Mouse (Mus musculus) heart, adult 2 months (tissue): Measurements from ENCODE around the gene Hist1h1e. TPM values are rescaled to one million over a fixed set of nuclear protein-coding genes. Genes with fewer than 3 reads are reported as not detected.
A peak's percentile ranks its signal among the peaks of the same experiment; 100 is the strongest.
"Not testable (repeated sequence)": the region's sequence is repeated elsewhere in the genome, so short reads cannot be mapped to it uniquely, and the experiment has no call there.

Experiments
- DNase-seq, 2 experiments: peaks; one replicate each; pipeline ENCODE4 v3.0.0; 2021
- H3K27ac ChIP-seq: fragments of 200-600 bp; 2 replicates; pipeline ENCODE4 v1.8.1; 2022
- H3K27me3 ChIP-seq: fragments of 200-500 bp; 2 replicates; pipeline ENCODE4 v1.6.1; 2012; ENCODE audit warnings: mild to moderate bottlenecking, low read length, inconsistent platforms, mixed read lengths; ENCODE audit not compliant: control insufficient read depth, insufficient read depth
- H3K36me3 ChIP-seq: fragments of 200-500 bp; 2 replicates; pipeline ENCODE4 v1.6.1; 2012; ENCODE audit warnings: low read length, inconsistent platforms; ENCODE audit not compliant: control insufficient read depth, insufficient read depth
- H3K4me1 ChIP-seq: fragments of 200-500 bp; 2 replicates; pipeline ENCODE4 v1.6.1; 2011; ENCODE audit warnings: low read length; ENCODE audit not compliant: control insufficient read depth, insufficient read depth
- H3K4me3 ChIP-seq: fragments of 200-600 bp; 2 replicates; pipeline ENCODE4 v1.8.1; 2022
- H3K79me2 ChIP-seq: fragments of 200-500 bp; replicated peaks from 2 replicates; pipeline ENCODE4 v1.6.1; 2012; ENCODE audit warnings: mild to moderate bottlenecking, inconsistent platforms, low read length, moderate library complexity, mixed read lengths; ENCODE audit not compliant: control insufficient read depth, insufficient read depth
- H3K9ac ChIP-seq: fragments of 200-500 bp; 2 replicates; pipeline ENCODE4 v1.6.1; 2012; ENCODE audit warnings: low read depth, mild to moderate bottlenecking, control low read depth, inconsistent platforms, low read length, mixed read lengths
- CTCF ChIP-seq: fragments of 200-600 bp; IDR thresholded peaks from 2 replicates; pipeline ENCODE4 v1.8.1; 2022; ENCODE audit warnings: antibody characterized with exemption, mild to moderate bottlenecking, moderate library complexity
- EP300 ChIP-seq: fragments of 200-500 bp; IDR thresholded peaks from 2 replicates; pipeline ENCODE4 v1.6.1; 2011; ENCODE audit warnings: low read depth, low read length, control low read depth; ENCODE audit not compliant: insufficient read depth
- POLR2A ChIP-seq: fragments of 200-500 bp; IDR thresholded peaks from 2 replicates; pipeline ENCODE4 v1.6.1; 2011; ENCODE audit warnings: mild to moderate bottlenecking, low read depth, low read length, control low read depth; ENCODE audit not compliant: insufficient read depth
- WGBS: fragments of 180-500 bp; shearing (Covaris S2); methylation state at CpG from one replicate; pipeline ENCODE4 v1.1.7; 2018; 5-methylcytosine and 5-hydroxymethylcytosine counted together
- intact Hi-C: fragments of 180-260 bp; cut with DNase I; formaldehyde crosslinking; loops from one replicate; pipeline ENCODE4 v1.15.1; 2025
- polyA plus RNA-seq: library from polyadenylated mRNA; depleted of rRNA; stranded (reverse); fragments of >200 nt; gene quantifications from 2 replicates; pipeline ENCODE4 v1.2.3, GENCODE M21; 2012
- total RNA-seq, 2 experiments: library from RNA; stranded (reverse); gene quantifications; 2 replicates each; pipeline ENCODE4 v1.2.3; 2021

Hist1h1e gene
- total and polyA plus RNA-seq, 3 experiments, result 1.3 to 28.8 (median 20.4) TPM

- peaks cover 4% of the 10 kb centered on the region for H3K4me1 ChIP-seq
- no peaks in the 10 kb centered on the region for H3K27me3 ChIP-seq
- peaks cover 4% of the 10 kb centered on the region; the same call in 1 of the 2 replicates for H3K36me3 ChIP-seq
- TF ChIP-seq POLR2A, result no peak
- TF ChIP-seq EP300, result no peak
- no peak for TF ChIP-seq CTCF
- H3K4me3 ChIP-seq, result peak overlapping the region; percentile 67
- DNase-seq, result no peak
- H3K9ac ChIP-seq, result peak overlapping the region; percentile 60; the same call in 1 of the 2 replicates
- intact Hi-C loops, result loop anchor here (1.0 to 10.0 kb wide), 4 partner anchors 35 to 1872 kb away; partner anchors contain the start of genes Hist1h1b, Hist1h2ai, Hist1h2an and Hist1h2be
- H3K79me2 ChIP-seq, result no peaks in the 10 kb centered on the region
- peak overlapping the region; percentile 95 for H3K27ac ChIP-seq
- WGBS, result 1% methylated on average over 22 of the region's 22 CpGs
Observed at GRCm38 (mm10) chr13:23586099-23586939, 36.0 kb downstream of the Hist1h1e start.

- peak overlapping the region; percentile 95 for H3K27ac ChIP-seq
- peak overlapping the region; percentile 79 for H3K9ac ChIP-seq
- peak; percentile 77 to 80 for DNase-seq
- not testable (repeated sequence) for H3K4me1 ChIP-seq, H3K36me3 ChIP-seq, H3K27me3 ChIP-seq, H3K79me2 ChIP-seq
- intact Hi-C loops, result loop anchor here (1.0 to 10.0 kb wide), 6 partner anchors 36 to 1871 kb away; partner anchors contain the start of genes Hist1h1b, Hist1h2ai, Hist1h2an and Hist1h2bc
- WGBS, result under 1% methylated on average over 35 of the region's 36 CpGs
- peak; percentile 96 for TF ChIP-seq POLR2A
- H3K4me3 ChIP-seq, result peak overlapping the region; percentile 67
Observed at GRCm38 (mm10) chr13:23585442-23586098, 36.8 kb downstream of the Hist1h1e start.

DNA sequence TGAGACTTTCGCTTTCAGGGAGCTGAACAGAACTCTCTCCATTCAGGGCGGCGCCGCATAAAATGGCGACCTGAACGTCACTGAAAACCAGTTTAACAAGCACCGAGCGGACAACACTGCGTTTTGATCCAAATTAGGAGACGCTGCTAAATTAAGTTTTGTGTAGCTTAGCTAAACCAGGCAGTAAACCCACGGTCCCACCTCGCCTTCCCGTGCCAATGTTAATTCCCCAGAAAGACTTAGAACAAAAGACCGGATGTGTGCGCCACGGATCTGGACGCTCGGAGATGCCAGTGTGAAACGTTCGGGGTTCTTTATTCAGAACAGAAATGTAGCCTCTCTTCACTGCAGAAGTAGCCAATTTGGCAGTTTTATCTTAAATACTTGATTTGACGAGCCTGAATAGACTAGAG, 37.3 kb downstream of the Hist1h1e start:
- no peak for TF ChIP-seq CTCF
- peak; percentile 57 for TF ChIP-seq POLR2A
- no peak for TF ChIP-seq EP300
- peak overlapping the region; percentile 73 for H3K9ac ChIP-seq
- peak overlapping the region; percentile 67 for H3K4me3 ChIP-seq
- DNase-seq, result peak; percentile 79 to 83
- H3K27me3 ChIP-seq, result no peaks in the 10 kb centered on the region
- no peaks in the 10 kb centered on the region for H3K79me2 ChIP-seq
- intact Hi-C loops, result loop anchor here (2.0 to 10.0 kb wide), 4 partner anchors 54 to 1870 kb away; partner anchors contain the start of genes Hist1h1b, Hist1h2ai, Hist1h2an and Hist1h2bc
- peak overlapping the region; percentile 95 for H3K27ac ChIP-seq
- peaks cover 4% of the 10 kb centered on the region; the same call in 1 of the 2 replicates for H3K36me3 ChIP-seq
- peaks cover 4% of the 10 kb centered on the region for H3K4me1 ChIP-seq
- WGBS, result under 1% methylated on average over 21 of the region's 21 CpGs

- H3K4me1 ChIP-seq, result peaks cover 4% of the 10 kb centered on the region
- no peaks in the 10 kb centered on the region for H3K79me2 ChIP-seq
- DNase-seq, result no peak
- H3K27ac ChIP-seq, result peak overlapping the region; percentile 95
- peak overlapping the region; percentile 23 for H3K9ac ChIP-seq
- TF ChIP-seq POLR2A, result no peak
- no peak for TF ChIP-seq CTCF
- no peak for TF ChIP-seq EP300
- intact Hi-C loops, result loop anchor here (2.0 to 10.0 kb wide), 6 partner anchors 54 to 1870 kb away; partner anchors contain the start of genes Hist1h1b, Hist1h2ag, Hist1h2ai and Hist1h2an
- H3K36me3 ChIP-seq, result peaks cover 4% of the 10 kb centered on the region; the same call in 1 of the 2 replicates
- H3K4me3 ChIP-seq, result peak overlapping the region; percentile 67
- no peaks in the 10 kb centered on the region for H3K27me3 ChIP-seq
Observed at GRCm38 (mm10) chr13:23584331-23584730, 38.0 kb downstream of the Hist1h1e start.

GRCm38 (mm10) chr13:23583387-23584068, 38.8 kb downstream of the Hist1h1e start:
- no peaks in the 10 kb centered on the region for H3K27me3 ChIP-seq
- TF ChIP-seq POLR2A, result no peak
- no peak overlapping the region; the same call in 1 of the 2 replicates for H3K27ac ChIP-seq
- H3K79me2 ChIP-seq, result no peaks in the 10 kb centered on the region
- H3K9ac ChIP-seq, result no peak overlapping the region
- no peak overlapping the region; the same call in 1 of the 2 replicates for H3K4me3 ChIP-seq
- intact Hi-C loops, result loop anchor here (2.0 to 10.0 kb wide), 6 partner anchors 53 to 1869 kb away; partner anchors contain the start of genes Hist1h1b, Hist1h2ag, Hist1h2ai and Hist1h2an
- no peak for DNase-seq
- peaks cover 4% of the 10 kb centered on the region; the same call in 1 of the 2 replicates for H3K36me3 ChIP-seq
- H3K4me1 ChIP-seq, result peaks cover 4% of the 10 kb centered on the region
